Mouse (Mus musculus): ENCODE results near the gene Spata7.

- no peak for TF ChIP-seq POLR2A (IDR thresholded peaks at IDR 0.05; ENCODE audit: extremely low read depth, insufficient read depth, low read length)
- no peak for TF ChIP-seq CTCF (IDR thresholded peaks at IDR 0.05; ENCODE audit: low read depth, low read length)
These were observed 42.5 kb downstream of the Spata7 start for GRCm38 (mm10) chr12:98670429-98670828.

All from liver, adult 2 months (tissue).